In genomic region chr5:135349862-135350261, GRCm38 (mm10) we compare ENCODE assay signal across 23 mouse cellular contexts.
"Had no signal": no experiment of that assay in that cellular context is flagged by ENCODE, and none has a peak within 500 bp of the region (broad histone marks: within the 10 kb centered on the region; RNA-seq: fewer than 3 reads in every experiment).

Fkbp6 (minus strand) TSS chr5:135350044.

- H3K36me3 ChIP-seq: liver, embryonic 13.5 days; liver, embryonic 15.5 days; midbrain, embryonic 13.5 days; midbrain, embryonic 15.5 days; neural tube, embryonic 13.5 days; neural tube, embryonic 15.5 days; stomach, embryonic 15.5 days had no signal

- H3K9ac ChIP-seq: liver, embryonic 13.5 days; liver, embryonic 15.5 days; liver, postnatal 0 days; lung, embryonic 14.5 days; midbrain, embryonic 13.5 days; midbrain, embryonic 15.5 days; neural tube, embryonic 13.5 days; neural tube, embryonic 15.5 days; stomach, embryonic 15.5 days had no signal

- H3K9me3 ChIP-seq: liver, embryonic 13.5 days; liver, embryonic 15.5 days; megakaryocyte, embryonic 14.5 days; neural tube, embryonic 15.5 days; stomach, embryonic 15.5 days had no signal

- H3K4me3 ChIP-seq: liver, embryonic 13.5 days; liver, embryonic 15.5 days; megakaryocyte, embryonic 14.5 days; midbrain, embryonic 13.5 days; midbrain, embryonic 15.5 days; myocyte; neural tube, embryonic 13.5 days; neural tube, embryonic 15.5 days; stomach, embryonic 15.5 days had no signal

- DNase-seq: liver, embryonic 13.5 days; liver, postnatal 0 days; lung, embryonic 14.5 days; lung, postnatal 14 days; lung, postnatal 36 days; retina, postnatal 1 day; right cerebral cortex, adult 18-20 months; right cerebral cortex, postnatal 25 days; right cerebral cortex, postnatal 4 days; spleen, adult 18-20 months; thymus, adult 18-20 months; thymus, postnatal 14 days; thymus, postnatal 36 days had no signal

- H3K27ac ChIP-seq: liver, embryonic 13.5 days; liver, embryonic 15.5 days; macrophage; midbrain, embryonic 13.5 days; midbrain, embryonic 15.5 days; neural tube, embryonic 13.5 days; neural tube, embryonic 15.5 days; stomach, embryonic 15.5 days; stomach, postnatal 0 days had no signal

- H3K27me3 ChIP-seq: midbrain, embryonic 15.5 days; stomach, embryonic 15.5 days had no signal

- H3K4me1 ChIP-seq: liver, embryonic 13.5 days; liver, embryonic 15.5 days; midbrain, embryonic 13.5 days; midbrain, embryonic 15.5 days; neural tube, embryonic 13.5 days; neural tube, embryonic 15.5 days; stomach, embryonic 15.5 days had no signal
